Mouse (Mus musculus) heart, adult 18-20 months (tissue): ENCODE data around the gene Smarca2. TPM values are rescaled to one million over a fixed set of nuclear protein-coding genes. Genes with fewer than 3 reads are reported as not detected.
"Not testable (repeated sequence)": the region's sequence is repeated elsewhere in the genome, so short reads cannot be mapped to it uniquely, and the experiment has no call there.

Experiments used
- DNase-seq, 2 experiments: peaks; one replicate each; pipeline ENCODE4 v3.0.0; 2021 to 2022; ENCODE audit warnings: mixed read lengths in 1 of 2
- total RNA-seq, 2 experiments: library from RNA; stranded (reverse); gene quantifications; 2 replicates each; pipeline ENCODE4 v1.2.3; 2021

Gene Smarca2
- total RNA-seq, 2 experiments from 2014 or later = 68.5 to 70.4 TPM

- DNase-seq = no peak
These were observed 85.7 kb downstream of the Smarca2 start for GRCm38 (mm10) chr19:26690516-26690915.

- no peak for DNase-seq
These were observed 92.3 kb downstream of the Smarca2 start for GRCm38 (mm10) chr19:26697107-26697506.

- DNase-seq = no peak
These were observed 99.8 kb downstream of the Smarca2 start for GRCm38 (mm10) chr19:26704545-26705209.

GRCm38 (mm10) chr19:26706910-26707309, 102.1 kb downstream of the Smarca2 start:
- peak in 1 of 2 experiments; percentile 39 for DNase-seq

GRCm38 (mm10) chr19:26709095-26709494, 104.2 kb downstream of the Smarca2 start:
- DNase-seq = no peak

- DNase-seq = peak in 1 of 2 experiments; percentile 44
These were observed 106.4 kb downstream of the Smarca2 start for GRCm38 (mm10) chr19:26711268-26711667.

- DNase-seq = peak; percentile 53
These were observed 111.4 kb downstream of the Smarca2 start for GRCm38 (mm10) chr19:26716217-26716616.

- DNase-seq = peak; percentile 69 to 87
These were observed 113.4 kb downstream of the Smarca2 start for GRCm38 (mm10) chr19:26718221-26718620.

- DNase-seq = no peak
These were observed 114.3 kb downstream of the Smarca2 start for GRCm38 (mm10) chr19:26719161-26719560.

- DNase-seq = no peak
These were observed 116.9 kb downstream of the Smarca2 start for GRCm38 (mm10) chr19:26721741-26722140.

GRCm38 (mm10) chr19:26723899-26724298, 119.0 kb downstream of the Smarca2 start:
- DNase-seq = no peak

- no peak for DNase-seq
These were observed 119.8 kb downstream of the Smarca2 start for GRCm38 (mm10) chr19:26724626-26725025.

- peak in 1 of 2 experiments; percentile 37 for DNase-seq
These were observed 122.9 kb downstream of the Smarca2 start for GRCm38 (mm10) chr19:26727796-26728195.

- DNase-seq = no peak
These were observed 125.6 kb downstream of the Smarca2 start for GRCm38 (mm10) chr19:26730486-26730885.

GRCm38 (mm10) chr19:26731121-26731520, 126.3 kb downstream of the Smarca2 start:
- no peak for DNase-seq

GRCm38 (mm10) chr19:26731809-26732208, 127.0 kb downstream of the Smarca2 start:
- DNase-seq = peak in 1 of 2 experiments; percentile 49

GRCm38 (mm10) chr19:26733055-26733454, 128.2 kb downstream of the Smarca2 start:
- DNase-seq = no peak

GRCm38 (mm10) chr19:26733546-26734100, 128.8 kb downstream of the Smarca2 start:
- DNase-seq = no peak

- no peak for DNase-seq
These were observed 129.9 kb downstream of the Smarca2 start for GRCm38 (mm10) chr19:26734704-26735109.

GRCm38 (mm10) chr19:26745021-26745420, 140.2 kb downstream of the Smarca2 start:
- not testable (repeated sequence) for DNase-seq

GRCm38 (mm10) chr19:26745567-26745966, 140.7 kb downstream of the Smarca2 start:
- no peak for DNase-seq

GRCm38 (mm10) chr19:26746290-26746689, 141.4 kb downstream of the Smarca2 start:
- DNase-seq = no peak

- no peak for DNase-seq
These were observed 142.0 kb downstream of the Smarca2 start for GRCm38 (mm10) chr19:26746709-26747467.
